Mouse (Mus musculus) bone marrow, adult 2 months (tissue): Measurements from ENCODE around the gene Oaf.

Source experiments
- CTCF ChIP-seq: fragments of 200-500 bp; IDR thresholded peaks from 2 replicates; pipeline ENCODE4 v1.5.1; 2011; ENCODE audit warnings: low read length, control low read depth; ENCODE audit not compliant: control insufficient read depth, insufficient read depth
- POLR2A ChIP-seq: fragments of 200-500 bp; IDR thresholded peaks from 2 replicates; pipeline ENCODE4 v1.6.1; 2011; ENCODE audit warnings: low read depth, mild to moderate bottlenecking, control low read depth, low read length, borderline replicate concordance; ENCODE audit not compliant: control insufficient read depth

DNA sequence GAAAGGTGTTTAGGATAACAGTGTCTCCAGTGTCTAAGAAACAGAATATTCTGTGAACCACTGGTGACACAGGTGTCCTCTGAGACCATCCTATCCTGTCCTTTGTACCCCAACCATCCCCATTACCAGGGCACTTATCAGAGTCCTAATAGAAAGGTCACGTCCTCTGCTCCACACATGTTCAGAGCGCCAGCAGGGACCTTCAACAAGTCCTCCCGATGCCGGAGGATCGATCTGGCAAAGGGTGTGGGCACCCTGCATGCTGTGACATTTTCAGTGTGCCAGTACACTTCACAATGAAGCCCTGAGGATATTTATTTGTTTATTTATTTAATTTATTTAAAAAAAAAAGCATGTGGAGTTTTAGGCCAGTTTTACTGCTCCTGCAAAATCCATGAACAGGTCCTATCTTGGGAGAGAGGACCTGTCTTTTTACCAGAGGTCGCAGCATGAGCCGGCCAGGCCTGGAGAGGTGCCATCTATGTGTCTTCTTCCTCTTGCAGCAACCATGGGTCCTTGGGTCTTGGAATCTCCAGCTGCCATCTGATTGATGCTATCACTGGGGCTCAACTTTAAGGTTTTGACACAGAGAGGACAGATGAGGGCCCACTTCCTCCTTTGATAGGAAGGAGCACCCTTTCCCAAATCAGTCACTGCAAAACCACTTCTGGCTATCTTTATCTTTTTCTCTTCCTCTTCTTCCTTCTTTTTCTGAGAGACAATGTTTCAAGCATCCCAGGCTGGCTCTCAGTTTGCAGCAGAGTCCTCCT lies 6.3 kb upstream of the Oaf start:
- no peak for TF ChIP-seq CTCF
- TF ChIP-seq POLR2A, result no peak
